Mouse (Mus musculus) midbrain, postnatal 0 days (tissue): ENCODE measurements around the gene Ccdc15. TPM values are rescaled to one million over a fixed set of nuclear protein-coding genes. Genes with fewer than 3 reads are reported as not detected.

ENCODE experiments used
- ATAC-seq: fragments of 200-750 bp; cut with Nextera tagmentation; 2 replicates; pipeline ENCODE4 v1.8.0; 2017; ENCODE audit warnings: moderate number of reproducible peaks, mild to moderate bottlenecking, moderate TSS enrichment, moderate library complexity; ENCODE audit not compliant: low FRiP score
- DNase-seq: peaks from one replicate; pipeline ENCODE4 v3.0.0-alpha.2; 2015; ENCODE audit warnings: low spot score
- H3K27ac ChIP-seq: fragments of 300-500 bp; sonication (generic); 2 replicates; pipeline ENCODE4 v1.5.1; 2014; ENCODE audit warnings: low read depth, mild to moderate bottlenecking, low read length, mixed read lengths
- H3K27me3 ChIP-seq: fragments of 300-500 bp; sonication (generic); 2 replicates; pipeline ENCODE4 v1.6.1; 2014; ENCODE audit warnings: low read length, control low read depth, mixed read lengths; ENCODE audit not compliant: insufficient read depth
- H3K36me3 ChIP-seq: fragments of 300-500 bp; sonication (generic); 2 replicates; pipeline ENCODE4 v1.6.1; 2014; ENCODE audit warnings: low read length, control low read depth, mixed read lengths; ENCODE audit not compliant: insufficient read depth
- H3K4me1 ChIP-seq: fragments of 300-500 bp; sonication (generic); 2 replicates; pipeline ENCODE4 v1.6.1; 2014; ENCODE audit warnings: mild to moderate bottlenecking, control low read depth, antibody characterized with exemption, low read length, mixed read lengths; ENCODE audit not compliant: insufficient read depth
- H3K4me2 ChIP-seq: fragments of 300-500 bp; sonication (generic); 2 replicates; pipeline ENCODE4 v1.6.1; 2014; ENCODE audit warnings: low read depth, mild to moderate bottlenecking, low read length, mixed read lengths; ENCODE audit not compliant: poor library complexity, severe bottlenecking
- H3K4me3 ChIP-seq: fragments of 300-500 bp; sonication (generic); 2 replicates; pipeline ENCODE4 v1.5.1; 2014; ENCODE audit warnings: low read depth, mild to moderate bottlenecking, low read length, moderate library complexity
- H3K9ac ChIP-seq: fragments of 300-500 bp; sonication (generic); replicated peaks from 2 replicates; pipeline ENCODE4 v1.6.1; 2014; ENCODE audit warnings: mild to moderate bottlenecking, low read length, moderate library complexity, mixed read lengths; ENCODE audit not compliant: poor library complexity, severe bottlenecking
- H3K9me3 ChIP-seq: fragments of 300-500 bp; sonication (generic); 2 replicates; pipeline ENCODE4 v1.6.1; 2016; ENCODE audit warnings: low read length, control low read depth
- CTCF ChIP-seq: IDR thresholded peaks from 2 replicates; pipeline ENCODE4 v1.5.1; 2016; ENCODE audit warnings: antibody characterized with exemption, mild to moderate bottlenecking
- WGBS: fragments of 180-500 bp; shearing (Covaris S2); extraction: QIAGEN DNeasy Blood & Tissue Kit; methylation state at CpG from one replicate; pipeline ENCODE4 v1.1.7; 2014; 5-methylcytosine and 5-hydroxymethylcytosine counted together
- polyA plus RNA-seq: library from polyadenylated mRNA; unstranded; fragments of >200 nt; fragmentation: Nextera tagmentation; extraction: Ambion mirVana; gene quantifications from 2 replicates; pipeline ENCODE4 v1.2.1, GENCODE M21; 2015
- total RNA-seq: library from RNA; depleted of rRNA; stranded (reverse); fragments of >200 nt; gene quantifications from 2 replicates; pipeline ENCODE4 v1.2.3, GENCODE M21; 2014

Gene Ccdc15
- total and polyA plus RNA-seq, 2 experiments from 2014 or later = 5.0 to 8.6 TPM

- Histone ChIP-seq H3K27ac (no peak overlapping the region), H3K4me2 (no peak overlapping the region), H3K4me3 (no peak overlapping the region), H3K9ac (no peak overlapping the region), H3K27me3 (no peaks in the 10 kb centered on the region), H3K9me3 (no peaks in the 10 kb centered on the region), H3K36me3 (no peaks in the 10 kb centered on the region), H3K4me1 (no peaks in the 10 kb centered on the region)
- ATAC-seq = no peak
- no peak for TF ChIP-seq CTCF
- 93% methylated on average over 6 of the region's 6 CpGs for WGBS
- DNase-seq = no peak
Measured at GRCm38 (mm10) chr9:37383161-37383560, 34.9 kb upstream of the Ccdc15 start.

GRCm38 (mm10) chr9:37375718-37376117, 27.5 kb upstream of the Ccdc15 start:
- no peaks in the 10 kb centered on the region for H3K27me3 ChIP-seq

GRCm38 (mm10) chr9:37371232-37371801, 23.1 kb upstream of the Ccdc15 start:
- no peak for TF ChIP-seq CTCF
- Histone ChIP-seq H3K36me3 (no peaks in the 10 kb centered on the region), H3K4me2 (no peak overlapping the region), H3K4me3 (no peak overlapping the region), H3K27me3 (no peaks in the 10 kb centered on the region), H3K27ac (no peak overlapping the region), H3K9me3 (no peaks in the 10 kb centered on the region), H3K9ac (no peak overlapping the region), H3K4me1 (no peaks in the 10 kb centered on the region)
- no peak for ATAC-seq
- no peak for DNase-seq
- WGBS = 76% methylated on average over 7 of the region's 7 CpGs

More at GRCm38 (mm10) chr9:37375718-37376117, 27.5 kb upstream of the Ccdc15 start:
- no peaks in the 10 kb centered on the region for H3K9me3 ChIP-seq
- H3K27ac ChIP-seq = no peak overlapping the region
- WGBS = 79% methylated on average over 5 of the region's 5 CpGs
- DNase-seq (peak; percentile 19), ATAC-seq (no peak)
- H3K4me2 ChIP-seq = no peak overlapping the region
- no peaks in the 10 kb centered on the region for H3K36me3 ChIP-seq
- H3K4me3 ChIP-seq = no peak overlapping the region
- H3K9ac ChIP-seq = no peak overlapping the region
- no peak for TF ChIP-seq CTCF
- no peaks in the 10 kb centered on the region for H3K4me1 ChIP-seq

- DNase-seq = no peak
- Histone ChIP-seq H3K27me3 (no peaks in the 10 kb centered on the region), H3K36me3 (no peaks in the 10 kb centered on the region), H3K9ac (no peak overlapping the region), H3K4me1 (no peaks in the 10 kb centered on the region), H3K9me3 (no peaks in the 10 kb centered on the region), H3K27ac (peak overlapping the region; percentile 47), H3K4me3 (peak overlapping the region; percentile 22), H3K4me2 (peak overlapping the region; percentile 33; the same call in 1 of the 2 replicates)
- ATAC-seq = no peak
- 79% methylated on average over 8 of the region's 8 CpGs for WGBS
- no peak; the same call in none of the 2 replicates for TF ChIP-seq CTCF
Measured at GRCm38 (mm10) chr9:37368860-37369259, 20.6 kb upstream of the Ccdc15 start.

- Histone ChIP-seq H3K36me3 (no peaks in the 10 kb centered on the region), H3K4me1 (no peaks in the 10 kb centered on the region), H3K27me3 (no peaks in the 10 kb centered on the region), H3K27ac (peak overlapping the region; percentile 75), H3K9ac (no peak overlapping the region), H3K9me3 (no peaks in the 10 kb centered on the region), H3K4me3 (peak overlapping the region; percentile 25), H3K4me2 (peak overlapping the region; percentile 33)
- 81% methylated on average over 11 of the region's 11 CpGs for WGBS
- peak; percentile 27 for DNase-seq
- peak; percentile 36; the same call in 1 of the 2 replicates for TF ChIP-seq CTCF
- ATAC-seq = no peak
Measured at GRCm38 (mm10) chr9:37368081-37368830, 20.0 kb upstream of the Ccdc15 start.
